Comparison of ENCODE assay signal across 17 mouse cellular contexts in the genomic region with DNA sequence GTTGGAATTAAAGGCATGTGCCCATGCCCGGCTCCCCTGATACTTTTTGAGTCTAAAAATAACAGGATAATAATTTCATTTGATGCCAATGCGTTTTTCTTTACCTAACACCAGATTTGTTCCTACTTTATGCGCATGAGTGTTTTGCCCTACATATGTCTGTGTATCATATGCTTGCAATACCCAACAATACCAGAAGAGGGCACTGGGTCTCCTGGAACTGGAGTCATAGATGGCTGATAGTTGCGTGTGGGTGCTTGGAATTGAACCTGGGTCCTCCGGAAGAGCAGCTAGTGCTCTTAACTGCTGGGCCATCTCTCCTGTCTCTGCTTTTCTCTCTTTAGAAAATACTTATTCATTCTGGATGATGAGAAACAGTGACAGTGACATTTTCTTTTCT.
DNase-seq lines count a peak whose midpoint lies in the region; ATAC-seq and TF ChIP-seq lines count a peak whose summit lies in the region.
"Had no signal": no experiment of that assay in that cellular context is flagged by ENCODE, and none has a peak within 500 bp of the region (broad histone marks: within the 10 kb centered on the region; RNA-seq: fewer than 3 reads in every experiment).

No protein-coding gene starts in this region.

- no peak for TF ChIP-seq POLR2A in testis, adult 2 months (IDR thresholded peaks at IDR 0.05; ENCODE audit: control insufficient read depth, low read depth, low read length)

- H3K27me3 ChIP-seq in testis, adult 2 months (ENCODE audit: control insufficient read depth, insufficient read depth, low read length), result no peaks in the 10 kb centered on the region
- peaks cover 20% of the 10 kb centered on the region for H3K27me3 ChIP-seq in G1E (ENCODE audit: insufficient read depth, low read length)
- H3K27me3 ChIP-seq in stomach, postnatal 0 days (ENCODE audit: control insufficient read depth, insufficient read depth, low read length), result no peaks in the 10 kb centered on the region
- H3K27me3 ChIP-seq: forebrain, embryonic 15.5 days; hindbrain, embryonic 13.5 days; kidney, embryonic 15.5 days; megakaryocyte, embryonic 14.5 days had no signal

- no peak overlapping the region for H3K4me3 ChIP-seq in testis, adult 2 months (ENCODE audit: control insufficient read depth, low read depth, low read length)
- no peak overlapping the region for H3K4me3 ChIP-seq in G1E (ENCODE audit: low read depth, low read length)
- H3K4me3 ChIP-seq in stomach, postnatal 0 days (ENCODE audit: low read depth, low read length), result no peak overlapping the region
- H3K4me3 ChIP-seq: forebrain, embryonic 15.5 days; hindbrain, embryonic 13.5 days; kidney, embryonic 15.5 days; limb, embryonic 10.5 days; megakaryocyte, embryonic 14.5 days had no signal

- no peaks in the 10 kb centered on the region; the same call in 1 of the 2 replicates for H3K4me1 ChIP-seq in testis, adult 2 months (ENCODE audit: control insufficient read depth, insufficient read depth, low read length)
- 0 out of 2 replicates have a peak, but pooled peaks cover 3% of the 10 kb centered on the region for H3K4me1 ChIP-seq in G1E (ENCODE audit: insufficient read depth, low read depth, low read length)
- no peaks in the 10 kb centered on the region for H3K4me1 ChIP-seq in stomach, postnatal 0 days (replicated peaks; ENCODE audit: control insufficient read depth, insufficient read depth)
- H3K4me1 ChIP-seq: forebrain, embryonic 15.5 days; hindbrain, embryonic 13.5 days; kidney, embryonic 15.5 days; limb, embryonic 10.5 days had no signal

- ATAC-seq in G1E (ENCODE audit: extremely low read depth, insufficient number of reproducible peaks, low FRiP score, poor library complexity, severe bottlenecking), result no peak; the same call in 1 of the 2 replicates
- ATAC-seq in stomach, postnatal 0 days (ENCODE audit: low FRiP score, low TSS enrichment), result no peak
- no peak for ATAC-seq in frontal cortex, adult (ENCODE audit: low TSS enrichment)
- ATAC-seq: forebrain, embryonic 15.5 days had no signal

- 87% methylated on average over 5 of the region's 5 CpGs for WGBS in stomach, postnatal 0 days

- no peaks in the 10 kb centered on the region for H3K36me3 ChIP-seq in testis, adult 2 months (ENCODE audit: control insufficient read depth, insufficient read depth, low read length)
- no peaks in the 10 kb centered on the region for H3K36me3 ChIP-seq in G1E (replicated peaks)
- H3K36me3 ChIP-seq in stomach, postnatal 0 days (ENCODE audit: control insufficient read depth, insufficient read depth, low read length), result no peaks in the 10 kb centered on the region
- H3K36me3 ChIP-seq: forebrain, embryonic 15.5 days; hindbrain, embryonic 13.5 days; kidney, embryonic 15.5 days; limb, embryonic 10.5 days had no signal

- no peak overlapping the region for H3K9ac ChIP-seq in stomach, postnatal 0 days (ENCODE audit: low read length)
- H3K9ac ChIP-seq: forebrain, embryonic 15.5 days; hindbrain, embryonic 13.5 days; kidney, embryonic 15.5 days had no signal

- peak; percentile 17; the same call in 1 of the 2 replicates for TF ChIP-seq CTCF in testis, adult 2 months (IDR thresholded peaks at IDR 0.05; ENCODE audit: control insufficient read depth, insufficient read depth, insufficient replicate concordance, low read depth, low read length)
- TF ChIP-seq CTCF in G1E (IDR thresholded peaks at IDR 0.05; ENCODE audit: low read depth, low read length), result peak; percentile 43
- peak; percentile 42 for TF ChIP-seq CTCF in stomach, postnatal 0 days (IDR thresholded peaks at IDR 0.05; ENCODE audit: low read depth)

- no peak overlapping the region for H3K4me2 ChIP-seq in stomach, postnatal 0 days (replicated peaks; ENCODE audit: low read depth)
- H3K4me2 ChIP-seq: forebrain, embryonic 15.5 days; hindbrain, embryonic 13.5 days; kidney, embryonic 15.5 days had no signal

- no peak for TF ChIP-seq EP300 in stomach, postnatal 0 days (optimal IDR thresholded peaks at IDR 0.05)

- DNase-seq in kidney, adult 9 months, result peak; percentile 2
- DNase-seq in kidney, adult 8-10 months, result no peak
- DNase-seq in testis, postnatal 10 days (ENCODE audit: low spot score), result no peak
- no peak for DNase-seq in G1E (ENCODE audit: low spot score)
- no peak for DNase-seq in stomach, postnatal 0 days (ENCODE audit: low spot score)
- no peak for DNase-seq in layer of hippocampus, postnatal 36 days
- DNase-seq: cerebellum, adult 18-20 months; gastrocnemius, postnatal 25 days; right cerebral cortex, adult 18-20 months; thymus, adult 18-20 months had no signal

- no peaks in the 10 kb centered on the region for H3K9me3 ChIP-seq in G1E (replicated peaks)
- no peaks in the 10 kb centered on the region for H3K9me3 ChIP-seq in stomach, postnatal 0 days (ENCODE audit: control insufficient read depth, low read length)
- H3K9me3 ChIP-seq: forebrain, embryonic 15.5 days; limb, embryonic 10.5 days had no signal

- no peak overlapping the region for H3K27ac ChIP-seq in testis, adult 2 months (ENCODE audit: control insufficient read depth, insufficient read depth, low read depth, low read length)
- no peak overlapping the region for H3K27ac ChIP-seq in stomach, postnatal 0 days (replicated peaks)
- H3K27ac ChIP-seq: forebrain, embryonic 15.5 days; hindbrain, embryonic 13.5 days; kidney, embryonic 15.5 days; limb, embryonic 10.5 days had no signal
